Mouse (Mus musculus): ENCODE data around the gene Tyro3. TPM values are rescaled to one million over a fixed set of nuclear protein-coding genes. Genes with fewer than 3 reads are reported as not detected.

Gene Tyro3
- polyA plus RNA-seq, 1 experiment from 2014 or later, result 27.0 TPM

GRCm38 (mm10) chr2:119843526-119843925, 46.0 kb downstream of the Tyro3 start:
- Histone ChIP-seq H3K36me3 (replicated peaks) (no peaks in the 10 kb centered on the region), H3K4me1 (no peaks in the 10 kb centered on the region), H3K27me3 (ENCODE audit: poor library complexity, severe bottlenecking) (no peaks in the 10 kb centered on the region), H3K27ac (no peak overlapping the region), H3K9me3 (no peaks in the 10 kb centered on the region), H3K4me3 (no peak overlapping the region)
- WGBS, result 92% methylated on average over 4 of the region's 4 CpGs
- DNase-seq (ENCODE audit: extremely low spot score, low spot score), result no peak

GRCm38 (mm10) chr2:119845882-119846546, 48.5 kb downstream of the Tyro3 start:
- no peak overlapping the region for H3K27ac ChIP-seq
- WGBS, result 80% methylated on average over 2 of the region's 2 CpGs
- no peaks in the 10 kb centered on the region for H3K9me3 ChIP-seq
- no peak for DNase-seq (ENCODE audit: extremely low spot score, low spot score)
- no peaks in the 10 kb centered on the region for H3K27me3 ChIP-seq (ENCODE audit: poor library complexity, severe bottlenecking)
- H3K36me3 ChIP-seq (replicated peaks), result no peaks in the 10 kb centered on the region
- no peaks in the 10 kb centered on the region for H3K4me1 ChIP-seq
- no peak overlapping the region for H3K4me3 ChIP-seq

GRCm38 (mm10) chr2:119846929-119847328, 49.4 kb downstream of the Tyro3 start:
- H3K27ac ChIP-seq, result no peak overlapping the region
- H3K27me3 ChIP-seq (ENCODE audit: poor library complexity, severe bottlenecking), result no peaks in the 10 kb centered on the region
- H3K4me3 ChIP-seq, result no peak overlapping the region
- no peaks in the 10 kb centered on the region for H3K9me3 ChIP-seq
- no peaks in the 10 kb centered on the region for H3K36me3 ChIP-seq (replicated peaks)
- WGBS, result 83% methylated on average over 4 of the region's 4 CpGs
- H3K4me1 ChIP-seq, result no peaks in the 10 kb centered on the region
- no peak for DNase-seq (ENCODE audit: extremely low spot score, low spot score)

- Histone ChIP-seq H3K4me3 (no peak overlapping the region), H3K4me1 (no peaks in the 10 kb centered on the region), H3K27me3 (ENCODE audit: poor library complexity, severe bottlenecking) (no peaks in the 10 kb centered on the region), H3K36me3 (replicated peaks) (no peaks in the 10 kb centered on the region), H3K9me3 (no peaks in the 10 kb centered on the region), H3K27ac (no peak overlapping the region)
- 85% methylated on average over 4 of the region's 4 CpGs for WGBS
- no peak for DNase-seq (ENCODE audit: extremely low spot score, low spot score)
Observed at GRCm38 (mm10) chr2:119853811-119854210, 56.3 kb downstream of the Tyro3 start.

GRCm38 (mm10) chr2:119855310-119855850, 57.8 kb downstream of the Tyro3 start:
- DNase-seq (ENCODE audit: extremely low spot score, low spot score), result no peak
- Histone ChIP-seq H3K27me3 (ENCODE audit: poor library complexity, severe bottlenecking) (no peaks in the 10 kb centered on the region), H3K4me1 (no peaks in the 10 kb centered on the region), H3K4me3 (no peak overlapping the region), H3K27ac (no peak overlapping the region), H3K9me3 (no peaks in the 10 kb centered on the region), H3K36me3 (replicated peaks) (no peaks in the 10 kb centered on the region)
- 74% methylated on average over 6 of the region's 6 CpGs for WGBS

GRCm38 (mm10) chr2:119857341-119857740, 59.8 kb downstream of the Tyro3 start:
- H3K4me1 ChIP-seq, result no peaks in the 10 kb centered on the region
- H3K27ac ChIP-seq, result no peak overlapping the region
- H3K27me3 ChIP-seq (ENCODE audit: poor library complexity, severe bottlenecking), result no peaks in the 10 kb centered on the region
- H3K9me3 ChIP-seq, result no peaks in the 10 kb centered on the region
- 86% methylated on average over 2 of the region's 2 CpGs for WGBS
- H3K36me3 ChIP-seq (replicated peaks), result no peaks in the 10 kb centered on the region
- no peak for DNase-seq (ENCODE audit: extremely low spot score, low spot score)
- no peak overlapping the region for H3K4me3 ChIP-seq

GRCm38 (mm10) chr2:119864484-119864883, 67.0 kb downstream of the Tyro3 start:
- DNase-seq (ENCODE audit: extremely low spot score, low spot score), result no peak
- H3K36me3 ChIP-seq (replicated peaks), result no peaks in the 10 kb centered on the region
- 0 out of 2 replicates have a peak, but pooled peaks cover 6% of the 10 kb centered on the region for H3K27me3 ChIP-seq (ENCODE audit: poor library complexity, severe bottlenecking)
- no peaks in the 10 kb centered on the region for H3K9me3 ChIP-seq
- H3K27ac ChIP-seq, result no peak overlapping the region
- 76% methylated on average over 4 of the region's 4 CpGs for WGBS
- H3K4me1 ChIP-seq, result no peaks in the 10 kb centered on the region
- no peak overlapping the region for H3K4me3 ChIP-seq

Other genes starting within 250 kb of the Tyro3 start
- 98.4 and 100 TPM in 2 replicates for gene Nusap1, start 179.4 kb upstream of the Tyro3 start, polyA plus RNA-seq (2016; fragmentation: Nextera tagmentation; extraction: Ambion mirVana)
- gene Oip5, start 179.3 kb upstream of the Tyro3 start, polyA plus RNA-seq (2016; fragmentation: Nextera tagmentation; extraction: Ambion mirVana), result 43.2 and 47.5 TPM in 2 replicates
- gene Ndufaf1, start 134.9 kb upstream of the Tyro3 start, polyA plus RNA-seq (2016; fragmentation: Nextera tagmentation; extraction: Ambion mirVana), result 50.5 and 53.9 TPM in 2 replicates
- 56.5 and 61.8 TPM in 2 replicates for gene Rtf1, start 122.7 kb upstream of the Tyro3 start, polyA plus RNA-seq (2016; fragmentation: Nextera tagmentation; extraction: Ambion mirVana)
- 1.2 and 1.8 TPM in 2 replicates for gene Itpka, start 55.4 kb upstream of the Tyro3 start, polyA plus RNA-seq (2016; fragmentation: Nextera tagmentation; extraction: Ambion mirVana)
- 0.33 TPM in 1 of 2 replicates, not detected in the other for gene Ltk, start 37.3 kb upstream of the Tyro3 start, polyA plus RNA-seq (2016; fragmentation: Nextera tagmentation; extraction: Ambion mirVana)
- gene Rpap1, start 10.2 kb upstream of the Tyro3 start, polyA plus RNA-seq (2016; fragmentation: Nextera tagmentation; extraction: Ambion mirVana), result 42.3 and 43.5 TPM in 2 replicates
- 29.1 and 30.1 TPM in 2 replicates for gene Mga, start 99.5 kb downstream of the Tyro3 start, polyA plus RNA-seq (2016; fragmentation: Nextera tagmentation; extraction: Ambion mirVana)
- 3.5 and 3.7 TPM in 2 replicates for gene Mapkbp1, start 175.0 kb downstream of the Tyro3 start, polyA plus RNA-seq (2016; fragmentation: Nextera tagmentation; extraction: Ambion mirVana)
- gene Jmjd7, start 229.8 kb downstream of the Tyro3 start, polyA plus RNA-seq (2016; fragmentation: Nextera tagmentation; extraction: Ambion mirVana), result 22.3 and 24.9 TPM in 2 replicates
- 4.2 and 5.9 TPM in 2 replicates for gene Gm28042, start 229.8 kb downstream of the Tyro3 start, polyA plus RNA-seq (2016; fragmentation: Nextera tagmentation; extraction: Ambion mirVana)
- 2.0 and 2.6 TPM in 2 replicates for gene Pla2g4b, start 235.7 kb downstream of the Tyro3 start, polyA plus RNA-seq (2016; fragmentation: Nextera tagmentation; extraction: Ambion mirVana)